Mouse (Mus musculus): ENCODE data around the gene Cfap97. TPM values are rescaled to one million over a fixed set of nuclear protein-coding genes. Genes with fewer than 3 reads are reported as not detected.
"Not testable (repeated sequence)": the region's sequence is repeated elsewhere in the genome, so short reads cannot be mapped to it uniquely, and the experiment has no call there.

Cfap97 gene
- total and polyA plus RNA-seq, 3 experiments = 8.5 to 9.3 TPM; not detected in 1

GRCm38 (mm10) chr8:46226622-46227021, 75.1 kb downstream of the Cfap97 start:
- H3K4me1 ChIP-seq (ENCODE audit: control insufficient read depth in 1 of 2, insufficient read depth in 2 of 2, low read length in 2 of 2) = no peaks in the 10 kb centered on the region
- H3K9ac ChIP-seq (ENCODE audit: control insufficient read depth, low read depth, low read length, poor library complexity, severe bottlenecking) = no peak overlapping the region
- no peaks in the 10 kb centered on the region for H3K27me3 ChIP-seq (ENCODE audit: control insufficient read depth in 1 of 2, insufficient read depth in 2 of 2, low read length in 2 of 2)
- DNase-seq (ENCODE audit: low read depth, low spot score) = no peak
- TF ChIP-seq CHD2 (IDR thresholded peaks at IDR 0.05; ENCODE audit: low read length) (no peak), UBTF (IDR thresholded peaks at IDR 0.05; ENCODE audit: borderline replicate concordance, insufficient read depth, low read depth, low read length) (no peak), GATA1 (IDR thresholded peaks at IDR 0.05; ENCODE audit: low read depth, low read length) (no peak), USF2 (IDR thresholded peaks at IDR 0.05; ENCODE audit: borderline replicate concordance in 1 of 2, insufficient read depth in 1 of 2, low read depth in 1 of 2, low read length in 2 of 2) (no peak)
- H3K36me3 ChIP-seq (ENCODE audit: control insufficient read depth in 1 of 2, insufficient read depth in 2 of 2, low read length in 2 of 2) = no peaks in the 10 kb centered on the region
- H3K4me3 ChIP-seq (ENCODE audit: control insufficient read depth in 1 of 2, insufficient read depth in 1 of 2, low read depth in 2 of 2, low read length in 2 of 2) = no peak overlapping the region
- no peaks in the 10 kb centered on the region for H3K79me2 ChIP-seq (ENCODE audit: control insufficient read depth, insufficient read depth, low read length, poor library complexity)
- H3K27ac ChIP-seq (ENCODE audit: control insufficient read depth, low read depth, low read length) = no peak overlapping the region
- no peaks in the 10 kb centered on the region for H3K9me3 ChIP-seq (replicated peaks; ENCODE audit: insufficient read depth, low read length)

DNA sequence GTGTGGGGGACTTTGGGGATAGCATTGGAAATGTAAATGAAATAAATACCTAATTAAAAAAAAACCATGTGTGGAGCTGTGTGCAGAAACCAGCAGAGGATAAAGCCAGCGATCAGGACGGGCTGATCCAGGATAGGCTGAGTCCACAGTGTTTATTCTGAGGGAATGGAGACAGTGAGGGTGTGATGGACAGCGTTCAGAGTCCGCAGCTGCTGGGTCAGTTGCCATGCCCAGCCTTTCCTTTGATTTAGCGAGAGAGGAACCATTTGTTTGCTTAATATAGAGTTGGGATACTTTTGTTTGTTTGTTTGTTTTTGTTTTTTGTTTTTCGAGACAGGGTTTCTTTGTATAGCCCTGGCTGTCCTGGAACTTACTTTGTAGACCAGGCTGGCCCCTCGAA, 80.4 kb downstream of the Cfap97 start:
- not testable (repeated sequence) for H3K9me3 ChIP-seq (replicated peaks; ENCODE audit: insufficient read depth, low read length); H3K4me1 ChIP-seq (ENCODE audit: control insufficient read depth in 1 of 2, insufficient read depth in 2 of 2, low read length in 2 of 2); H3K4me3 ChIP-seq (ENCODE audit: control insufficient read depth in 1 of 2, insufficient read depth in 1 of 2, low read depth in 2 of 2, low read length in 2 of 2); H3K79me2 ChIP-seq (ENCODE audit: control insufficient read depth, insufficient read depth, low read length, poor library complexity); H3K9ac ChIP-seq (ENCODE audit: control insufficient read depth, low read depth, low read length, poor library complexity, severe bottlenecking); H3K27me3 ChIP-seq (ENCODE audit: control insufficient read depth in 1 of 2, insufficient read depth in 2 of 2, low read length in 2 of 2); H3K36me3 ChIP-seq (ENCODE audit: control insufficient read depth in 1 of 2, insufficient read depth in 2 of 2, low read length in 2 of 2); DNase-seq (ENCODE audit: low read depth, low spot score); H3K27ac ChIP-seq (ENCODE audit: control insufficient read depth, low read depth, low read length)

GRCm38 (mm10) chr8:46232798-46233197, 81.2 kb downstream of the Cfap97 start:
- H3K4me1 ChIP-seq (ENCODE audit: control insufficient read depth in 1 of 2, insufficient read depth in 2 of 2, low read length in 2 of 2) = peaks cover 0 to 2% of the 10 kb centered on the region in 2 experiments; a peak in 1 of 4 replicates
- H3K4me3 ChIP-seq (ENCODE audit: control insufficient read depth in 1 of 2, insufficient read depth in 1 of 2, low read depth in 2 of 2, low read length in 2 of 2) = no peak overlapping the region
- DNase-seq (ENCODE audit: low read depth, low spot score) = no peak
- H3K36me3 ChIP-seq (ENCODE audit: control insufficient read depth in 1 of 2, insufficient read depth in 2 of 2, low read length in 2 of 2) = no peaks in the 10 kb centered on the region; a peak in 1 of 4 replicates
- H3K27me3 ChIP-seq (ENCODE audit: control insufficient read depth in 1 of 2, insufficient read depth in 2 of 2, low read length in 2 of 2) = peaks cover 0 to 4% of the 10 kb centered on the region in 2 experiments; a peak in 1 of 4 replicates
- H3K27ac ChIP-seq (ENCODE audit: control insufficient read depth, low read depth, low read length) = no peak overlapping the region
- TF ChIP-seq ZC3H11A (IDR thresholded peaks at IDR 0.05; ENCODE audit: low read depth, low read length) = no peak
- TF ChIP-seq BHLHE40 (IDR thresholded peaks at IDR 0.05; ENCODE audit: borderline replicate concordance, low read depth, low read length) = no peak
- no peak for TF ChIP-seq RCOR1 (IDR thresholded peaks at IDR 0.05; ENCODE audit: low read depth, low read length)
- H3K79me2 ChIP-seq (ENCODE audit: control insufficient read depth, insufficient read depth, low read length, poor library complexity) = no peaks in the 10 kb centered on the region
- H3K9me3 ChIP-seq (replicated peaks; ENCODE audit: insufficient read depth, low read length) = no peaks in the 10 kb centered on the region
- no peak overlapping the region for H3K9ac ChIP-seq (ENCODE audit: control insufficient read depth, low read depth, low read length, poor library complexity, severe bottlenecking)

DNA sequence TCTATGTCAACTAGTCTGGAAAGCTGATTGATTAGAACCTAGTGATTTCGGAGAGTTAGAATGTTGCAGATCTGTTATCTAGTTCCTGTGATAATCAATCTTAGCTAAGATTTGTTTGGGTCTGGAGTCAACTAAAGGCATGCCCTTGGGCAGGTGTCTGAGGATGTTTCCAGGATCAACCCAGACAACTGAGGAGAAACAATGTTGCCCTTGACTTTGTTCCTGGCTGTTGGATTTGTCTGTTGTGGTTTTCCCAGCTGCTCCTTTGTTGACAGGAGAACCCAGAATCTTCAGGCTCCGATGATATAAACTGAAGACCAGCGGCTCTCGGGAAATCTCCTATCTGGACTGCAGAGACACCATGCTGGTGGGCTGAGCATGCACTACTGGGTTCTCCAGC, 83.2 kb downstream of the Cfap97 start:
- TF ChIP-seq KAT2A (conservative IDR thresholded peaks at IDR 0.05; ENCODE audit: low read depth, low read length) (no peak), SMC3 (IDR thresholded peaks at IDR 0.05; ENCODE audit: low read depth, low read length) (no peak)
- no peak overlapping the region for H3K9ac ChIP-seq (ENCODE audit: control insufficient read depth, low read depth, low read length, poor library complexity, severe bottlenecking)
- no peak overlapping the region for H3K27ac ChIP-seq (ENCODE audit: control insufficient read depth, low read depth, low read length)
- peaks cover 0 to 2% of the 10 kb centered on the region in 2 experiments; a peak in 1 of 4 replicates for H3K4me1 ChIP-seq (ENCODE audit: control insufficient read depth in 1 of 2, insufficient read depth in 2 of 2, low read length in 2 of 2)
- no peaks in the 10 kb centered on the region; a peak in 1 of 4 replicates for H3K36me3 ChIP-seq (ENCODE audit: control insufficient read depth in 1 of 2, insufficient read depth in 2 of 2, low read length in 2 of 2)
- H3K9me3 ChIP-seq (replicated peaks; ENCODE audit: insufficient read depth, low read length) = no peaks in the 10 kb centered on the region
- DNase-seq (ENCODE audit: low read depth, low spot score) = no peak
- peaks cover 0 to 4% of the 10 kb centered on the region in 2 experiments; a peak in 1 of 4 replicates for H3K27me3 ChIP-seq (ENCODE audit: control insufficient read depth in 1 of 2, insufficient read depth in 2 of 2, low read length in 2 of 2)
- H3K4me3 ChIP-seq (ENCODE audit: control insufficient read depth in 1 of 2, insufficient read depth in 1 of 2, low read depth in 2 of 2, low read length in 2 of 2) = no peak overlapping the region
- no peaks in the 10 kb centered on the region for H3K79me2 ChIP-seq (ENCODE audit: control insufficient read depth, insufficient read depth, low read length, poor library complexity)

Measured in MEL (cell line).